Mouse (Mus musculus): ENCODE data around the gene Tigd4. TPM values are rescaled to one million over a fixed set of nuclear protein-coding genes. Genes with fewer than 3 reads are reported as not detected.

Gene Tigd4
- polyA plus RNA-seq, 1 experiment from 2014 or later = not detected

- no peaks in the 10 kb centered on the region for H3K36me3 ChIP-seq (ENCODE audit: control insufficient read depth, insufficient read depth, low read length)
- H3K9ac ChIP-seq (ENCODE audit: low read length) = no peak overlapping the region
- H3K4me1 ChIP-seq (ENCODE audit: control insufficient read depth, insufficient read depth, low read length) = no peaks in the 10 kb centered on the region
- WGBS = 73% methylated on average over 3 of the region's 3 CpGs
- no peaks in the 10 kb centered on the region for H3K9me3 ChIP-seq (ENCODE audit: control insufficient read depth, low read length)
- H3K4me2 ChIP-seq = no peak overlapping the region
- no peak for DNase-seq (ENCODE audit: low spot score, missing footprints)
- ATAC-seq (ENCODE audit: low FRiP score) = no peak
- no peak overlapping the region for H3K4me3 ChIP-seq (ENCODE audit: low read depth, low read length)
- H3K27me3 ChIP-seq (ENCODE audit: control insufficient read depth, insufficient read depth, low read length) = no peaks in the 10 kb centered on the region
- H3K27ac ChIP-seq (ENCODE audit: low read depth, low read length) = no peak overlapping the region
Observed at GRCm38 (mm10) chr3:84622026-84622425, 28.7 kb downstream of the Tigd4 start.

GRCm38 (mm10) chr3:84631586-84631985, 38.2 kb downstream of the Tigd4 start:
- ATAC-seq (ENCODE audit: low FRiP score) (no peak), DNase-seq (ENCODE audit: low spot score, missing footprints) (no peak)
- WGBS = 92% methylated on average over 9 of the region's 9 CpGs
- no peak overlapping the region for H3K9ac ChIP-seq (ENCODE audit: low read length)
- no peaks in the 10 kb centered on the region for H3K4me1 ChIP-seq (ENCODE audit: control insufficient read depth, insufficient read depth, low read length)
- H3K27ac ChIP-seq (ENCODE audit: low read depth, low read length) = no peak overlapping the region
- no peak overlapping the region for H3K4me2 ChIP-seq
- no peak overlapping the region for H3K4me3 ChIP-seq (ENCODE audit: low read depth, low read length)
- no peaks in the 10 kb centered on the region for H3K36me3 ChIP-seq (ENCODE audit: control insufficient read depth, insufficient read depth, low read length)
- H3K9me3 ChIP-seq (ENCODE audit: control insufficient read depth, low read length) = no peaks in the 10 kb centered on the region
- no peaks in the 10 kb centered on the region for H3K27me3 ChIP-seq (ENCODE audit: control insufficient read depth, insufficient read depth, low read length)

GRCm38 (mm10) chr3:84637095-84637494, 43.7 kb downstream of the Tigd4 start:
- no peaks in the 10 kb centered on the region for H3K4me1 ChIP-seq (ENCODE audit: control insufficient read depth, insufficient read depth, low read length)
- no peaks in the 10 kb centered on the region for H3K9me3 ChIP-seq (ENCODE audit: control insufficient read depth, low read length)
- H3K4me2 ChIP-seq = no peak overlapping the region
- ATAC-seq (ENCODE audit: low FRiP score) (no peak), DNase-seq (ENCODE audit: low spot score, missing footprints) (no peak)
- H3K9ac ChIP-seq (ENCODE audit: low read length) = no peak overlapping the region
- H3K4me3 ChIP-seq (ENCODE audit: low read depth, low read length) = no peak overlapping the region
- no peaks in the 10 kb centered on the region for H3K36me3 ChIP-seq (ENCODE audit: control insufficient read depth, insufficient read depth, low read length)
- WGBS = 82% methylated on average over 6 of the region's 6 CpGs
- no peaks in the 10 kb centered on the region for H3K27me3 ChIP-seq (ENCODE audit: control insufficient read depth, insufficient read depth, low read length)
- H3K27ac ChIP-seq (ENCODE audit: low read depth, low read length) = no peak overlapping the region

GRCm38 (mm10) chr3:84637890-84638578, 44.7 kb downstream of the Tigd4 start:
- ATAC-seq (ENCODE audit: low FRiP score) (no peak), DNase-seq (ENCODE audit: low spot score, missing footprints) (no peak)
- H3K4me3 ChIP-seq (ENCODE audit: low read depth, low read length) = no peak overlapping the region
- H3K4me2 ChIP-seq = no peak overlapping the region
- no peaks in the 10 kb centered on the region for H3K9me3 ChIP-seq (ENCODE audit: control insufficient read depth, low read length)
- H3K4me1 ChIP-seq (ENCODE audit: control insufficient read depth, insufficient read depth, low read length) = no peaks in the 10 kb centered on the region
- H3K9ac ChIP-seq (ENCODE audit: low read length) = no peak overlapping the region
- no peaks in the 10 kb centered on the region for H3K36me3 ChIP-seq (ENCODE audit: control insufficient read depth, insufficient read depth, low read length)
- WGBS = 72% methylated on average over 12 of the region's 12 CpGs
- H3K27me3 ChIP-seq (ENCODE audit: control insufficient read depth, insufficient read depth, low read length) = no peaks in the 10 kb centered on the region
- no peak overlapping the region for H3K27ac ChIP-seq (ENCODE audit: low read depth, low read length)

GRCm38 (mm10) chr3:84638858-84639257, 45.5 kb downstream of the Tigd4 start:
- H3K4me3 ChIP-seq (ENCODE audit: low read depth, low read length) = no peak overlapping the region
- DNase-seq (ENCODE audit: low spot score, missing footprints) = no peak
- H3K27ac ChIP-seq (ENCODE audit: low read depth, low read length) = no peak overlapping the region
- ATAC-seq (ENCODE audit: low FRiP score) = no peak
- H3K4me2 ChIP-seq = no peak overlapping the region
- H3K27me3 ChIP-seq (ENCODE audit: control insufficient read depth, insufficient read depth, low read length) = no peaks in the 10 kb centered on the region
- H3K9ac ChIP-seq (ENCODE audit: low read length) = no peak overlapping the region
- H3K4me1 ChIP-seq (ENCODE audit: control insufficient read depth, insufficient read depth, low read length) = no peaks in the 10 kb centered on the region
- H3K36me3 ChIP-seq (ENCODE audit: control insufficient read depth, insufficient read depth, low read length) = no peaks in the 10 kb centered on the region
- H3K9me3 ChIP-seq (ENCODE audit: control insufficient read depth, low read length) = no peaks in the 10 kb centered on the region
- whole genome bisulfite sequencing = 88% methylated on average over 4 of the region's 4 CpGs

GRCm38 (mm10) chr3:84639767-84640500, 46.6 kb downstream of the Tigd4 start:
- Histone ChIP-seq H3K4me3 (ENCODE audit: low read depth, low read length) (no peak overlapping the region), H3K36me3 (ENCODE audit: control insufficient read depth, insufficient read depth, low read length) (no peaks in the 10 kb centered on the region), H3K9ac (ENCODE audit: low read length) (no peak overlapping the region), H3K27ac (ENCODE audit: low read depth, low read length) (no peak overlapping the region), H3K4me1 (ENCODE audit: control insufficient read depth, insufficient read depth, low read length) (no peaks in the 10 kb centered on the region), H3K27me3 (ENCODE audit: control insufficient read depth, insufficient read depth, low read length) (no peaks in the 10 kb centered on the region), H3K4me2 (no peak overlapping the region), H3K9me3 (ENCODE audit: control insufficient read depth, low read length) (no peaks in the 10 kb centered on the region)
- ATAC-seq (ENCODE audit: low FRiP score) = no peak
- no peak for DNase-seq (ENCODE audit: low spot score, missing footprints)
- 43% methylated on average over 11 of the region's 11 CpGs for WGBS

- no peak overlapping the region for H3K4me2 ChIP-seq
- DNase-seq (ENCODE audit: low spot score, missing footprints) (no peak), ATAC-seq (ENCODE audit: low FRiP score) (no peak)
- no peaks in the 10 kb centered on the region for H3K27me3 ChIP-seq (ENCODE audit: control insufficient read depth, insufficient read depth, low read length)
- H3K36me3 ChIP-seq (ENCODE audit: control insufficient read depth, insufficient read depth, low read length) = no peaks in the 10 kb centered on the region
- H3K4me3 ChIP-seq (ENCODE audit: low read depth, low read length) = no peak overlapping the region
- no peak overlapping the region for H3K9ac ChIP-seq (ENCODE audit: low read length)
- 46% methylated on average over 6 of the region's 6 CpGs for WGBS
- H3K9me3 ChIP-seq (ENCODE audit: control insufficient read depth, low read length) = no peaks in the 10 kb centered on the region
- H3K4me1 ChIP-seq (ENCODE audit: control insufficient read depth, insufficient read depth, low read length) = no peaks in the 10 kb centered on the region
- no peak overlapping the region for H3K27ac ChIP-seq (ENCODE audit: low read depth, low read length)
Observed at GRCm38 (mm10) chr3:84640536-84640935, 47.2 kb downstream of the Tigd4 start.

- Histone ChIP-seq H3K4me2 (no peak overlapping the region), H3K9ac (ENCODE audit: low read length) (no peak overlapping the region), H3K27me3 (ENCODE audit: control insufficient read depth, insufficient read depth, low read length) (no peaks in the 10 kb centered on the region), H3K9me3 (ENCODE audit: control insufficient read depth, low read length) (no peaks in the 10 kb centered on the region), H3K27ac (ENCODE audit: low read depth, low read length) (no peak overlapping the region), H3K4me3 (ENCODE audit: low read depth, low read length) (no peak overlapping the region), H3K36me3 (ENCODE audit: control insufficient read depth, insufficient read depth, low read length) (no peaks in the 10 kb centered on the region), H3K4me1 (ENCODE audit: control insufficient read depth, insufficient read depth, low read length) (no peaks in the 10 kb centered on the region)
- 88% methylated on average over 2 of the region's 2 CpGs for WGBS
- ATAC-seq (ENCODE audit: low FRiP score) (no peak), DNase-seq (ENCODE audit: low spot score, missing footprints) (no peak)
Observed at GRCm38 (mm10) chr3:84641391-84641790, 48.0 kb downstream of the Tigd4 start.

- Histone ChIP-seq H3K4me1 (ENCODE audit: control insufficient read depth, insufficient read depth, low read length) (no peaks in the 10 kb centered on the region), H3K36me3 (ENCODE audit: control insufficient read depth, insufficient read depth, low read length) (no peaks in the 10 kb centered on the region), H3K27me3 (ENCODE audit: control insufficient read depth, insufficient read depth, low read length) (no peaks in the 10 kb centered on the region), H3K4me3 (ENCODE audit: low read depth, low read length) (no peak overlapping the region), H3K27ac (ENCODE audit: low read depth, low read length) (no peak overlapping the region), H3K9ac (ENCODE audit: low read length) (no peak overlapping the region), H3K9me3 (ENCODE audit: control insufficient read depth, low read length) (no peaks in the 10 kb centered on the region), H3K4me2 (no peak overlapping the region)
- DNase-seq (ENCODE audit: low spot score, missing footprints) (no peak), ATAC-seq (ENCODE audit: low FRiP score) (no peak)
- 49% methylated on average over 4 of the region's 4 CpGs for WGBS
Observed at GRCm38 (mm10) chr3:84642942-84643341, 49.6 kb downstream of the Tigd4 start.

Measured in midbrain, embryonic 11.5 days (tissue).